Mouse (Mus musculus) kidney, postnatal 0 days (tissue): ENCODE measurements at regions not wholly inside any gene's neighbourhood (a gene's known extent, or its start where the extent isn't known, plus 50 kb on each side); places are given as distances from the start of the nearest gene placed in this dataset.

Experiments
- ATAC-seq: fragments of 200-750 bp; cut with Nextera tagmentation; replicated peaks from 2 replicates; pipeline ENCODE4 v1.8.0; 2017; ENCODE audit warnings: low read depth, moderate number of reproducible peaks, moderate TSS enrichment, moderate library complexity; ENCODE audit not compliant: low FRiP score
- DNase-seq: peaks from one replicate; pipeline ENCODE4 v3.0.0-alpha.2; 2016; ENCODE audit warnings: low spot score
- H3K27ac ChIP-seq: fragments of 300-500 bp; sonication (generic); 2 replicates; pipeline ENCODE4 v1.5.1; 2014; ENCODE audit warnings: mild to moderate bottlenecking
- H3K27me3 ChIP-seq: fragments of 300-500 bp; sonication (generic); 2 replicates; pipeline ENCODE4 v1.6.1; 2014; ENCODE audit warnings: low read length, mixed read lengths; ENCODE audit not compliant: insufficient read depth
- H3K36me3 ChIP-seq: fragments of 300-500 bp; sonication (generic); 2 replicates; pipeline ENCODE4 v1.6.1; 2014; ENCODE audit warnings: low read length, mixed read lengths; ENCODE audit not compliant: insufficient read depth
- H3K4me1 ChIP-seq: fragments of 300-500 bp; sonication (generic); replicated peaks from 2 replicates; pipeline ENCODE4 v1.6.1; 2014; ENCODE audit warnings: antibody characterized with exemption, low read length, mixed read lengths; ENCODE audit not compliant: insufficient read depth
- H3K4me2 ChIP-seq: fragments of 300-500 bp; sonication (generic); 2 replicates; pipeline ENCODE4 v1.6.1; 2014; ENCODE audit warnings: mild to moderate bottlenecking, low read length, moderate library complexity, mixed read lengths
- H3K4me3 ChIP-seq: fragments of 300-500 bp; sonication (generic); replicated peaks from 2 replicates; pipeline ENCODE4 v1.5.1; 2014; ENCODE audit warnings: low read depth, low read length
- H3K9ac ChIP-seq: fragments of 300-500 bp; sonication (generic); 2 replicates; pipeline ENCODE4 v1.6.1; 2014; ENCODE audit warnings: low read depth, low read length
- H3K9me3 ChIP-seq: fragments of 300-500 bp; sonication (generic); replicated peaks from 2 replicates; pipeline ENCODE4 v1.6.1; 2016; ENCODE audit warnings: low read length, inconsistent platforms, mixed read lengths
- CTCF ChIP-seq: IDR thresholded peaks from 2 replicates; pipeline ENCODE4 v1.5.1; 2016; ENCODE audit warnings: antibody characterized with exemption, low read depth, mild to moderate bottlenecking, moderate library complexity
- WGBS: fragments of 180-500 bp; shearing (Covaris S2); extraction: QIAGEN DNeasy Blood & Tissue Kit; methylation state at CpG from one replicate; pipeline ENCODE4 v1.1.7; 2014; 5-methylcytosine and 5-hydroxymethylcytosine counted together

GRCm38 (mm10) chr14:61918113-61918512 is 310.9 kb downstream of the Kcnrg start:
- Histone ChIP-seq H3K4me3 (no peak overlapping the region), H3K9ac (no peak overlapping the region), H3K4me2 (no peak overlapping the region), H3K27me3 (no peaks in the 10 kb centered on the region), H3K9me3 (no peaks in the 10 kb centered on the region), H3K4me1 (no peaks in the 10 kb centered on the region), H3K36me3 (no peaks in the 10 kb centered on the region), H3K27ac (no peak overlapping the region)
- DNase-seq (no peak), ATAC-seq (no peak)
- TF ChIP-seq CTCF, result no peak

GRCm38 (mm10) chr14:61931811-61932210 is 324.6 kb downstream of the Kcnrg start:
- DNase-seq, result no peak
- no peak overlapping the region for H3K4me3 ChIP-seq
- ATAC-seq, result no peak

DNA sequence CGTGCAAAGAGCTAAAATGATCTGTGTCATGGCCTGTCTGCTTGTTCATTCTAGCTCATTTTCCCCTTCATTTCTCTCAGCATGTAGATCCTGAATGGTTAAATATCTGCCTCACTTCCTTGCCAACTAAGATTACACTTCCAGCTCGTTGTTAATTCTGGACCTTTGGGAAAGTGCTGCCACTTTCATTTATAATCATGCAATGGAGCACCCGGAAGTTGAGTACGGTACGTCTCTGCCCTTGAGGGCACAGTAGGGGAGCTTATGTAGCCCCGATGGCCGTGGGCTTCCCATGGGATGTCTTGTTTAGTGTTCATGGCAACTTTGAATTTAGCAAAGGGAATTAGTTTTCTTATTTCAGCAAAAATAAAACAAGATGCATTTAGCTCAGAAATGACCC is 334.4 kb downstream of the Kcnrg start:
- Histone ChIP-seq H3K9me3 (no peaks in the 10 kb centered on the region), H3K4me1 (no peaks in the 10 kb centered on the region), H3K36me3 (no peaks in the 10 kb centered on the region), H3K27me3 (no peaks in the 10 kb centered on the region), H3K4me3 (no peak overlapping the region), H3K4me2 (no peak overlapping the region), H3K9ac (no peak overlapping the region), H3K27ac (no peak overlapping the region)
- DNase-seq (no peak), ATAC-seq (no peak)
- no peak for TF ChIP-seq CTCF
- 76% methylated on average over 7 of the region's 7 CpGs for WGBS

More at GRCm38 (mm10) chr14:61931811-61932210, 324.6 kb downstream of the Kcnrg start:
- Histone ChIP-seq H3K4me2 (no peak overlapping the region), H3K27me3 (no peaks in the 10 kb centered on the region), H3K9me3 (no peaks in the 10 kb centered on the region), H3K27ac (no peak overlapping the region), H3K36me3 (no peaks in the 10 kb centered on the region), H3K4me1 (no peaks in the 10 kb centered on the region), H3K9ac (no peak overlapping the region)
- TF ChIP-seq CTCF, result no peak
- 79% methylated on average over 8 of the region's 8 CpGs for WGBS

GRCm38 (mm10) chr14:61945659-61946058 is 338.4 kb downstream of the Kcnrg start:
- DNase-seq, result no peak
- WGBS, result 49% methylated on average over 5 of the region's 5 CpGs

DNA sequence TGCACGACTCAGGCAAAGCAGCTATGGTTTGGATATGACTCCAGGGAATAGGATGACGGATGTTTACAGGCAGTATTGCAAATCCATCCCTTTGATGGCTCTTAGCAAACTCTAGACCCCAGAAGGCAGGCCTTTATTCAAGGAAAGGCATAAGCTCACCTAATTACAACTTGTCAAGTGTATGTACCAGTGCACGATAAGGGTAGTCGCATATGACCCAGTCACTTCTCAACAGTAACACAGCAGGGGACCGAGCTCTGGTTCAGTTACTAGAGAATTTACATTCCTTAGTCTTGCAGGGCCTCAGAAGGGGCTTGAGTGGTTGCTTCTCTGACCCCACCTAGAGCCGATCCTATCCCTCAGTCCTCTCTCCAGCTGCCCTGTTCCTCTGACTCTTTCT is 342.2 kb downstream of the Kcnrg start:
- no peaks in the 10 kb centered on the region for H3K9me3 ChIP-seq
- no peak overlapping the region for H3K9ac ChIP-seq
- no peak overlapping the region for H3K4me2 ChIP-seq
- no peak for TF ChIP-seq CTCF
- no peaks in the 10 kb centered on the region for H3K36me3 ChIP-seq
- 56% methylated on average over 6 of the region's 6 CpGs for WGBS
- H3K27me3 ChIP-seq, result no peaks in the 10 kb centered on the region
- peak; percentile 20 for DNase-seq
- H3K4me3 ChIP-seq, result no peak overlapping the region
- no peak for ATAC-seq
- 0 out of 2 replicates have a peak, but pooled peaks cover 3% of the 10 kb centered on the region for H3K4me1 ChIP-seq
- H3K27ac ChIP-seq, result no peak overlapping the region

More at GRCm38 (mm10) chr14:61945659-61946058, 338.4 kb downstream of the Kcnrg start:
- Histone ChIP-seq H3K36me3 (no peaks in the 10 kb centered on the region), H3K9ac (no peak overlapping the region), H3K4me1 (0 out of 2 replicates have a peak, but pooled peaks cover 3% of the 10 kb centered on the region), H3K27me3 (no peaks in the 10 kb centered on the region), H3K4me2 (no peak overlapping the region), H3K4me3 (no peak overlapping the region), H3K9me3 (no peaks in the 10 kb centered on the region), H3K27ac (no peak overlapping the region)
- TF ChIP-seq CTCF, result no peak
- ATAC-seq, result no peak

DNA sequence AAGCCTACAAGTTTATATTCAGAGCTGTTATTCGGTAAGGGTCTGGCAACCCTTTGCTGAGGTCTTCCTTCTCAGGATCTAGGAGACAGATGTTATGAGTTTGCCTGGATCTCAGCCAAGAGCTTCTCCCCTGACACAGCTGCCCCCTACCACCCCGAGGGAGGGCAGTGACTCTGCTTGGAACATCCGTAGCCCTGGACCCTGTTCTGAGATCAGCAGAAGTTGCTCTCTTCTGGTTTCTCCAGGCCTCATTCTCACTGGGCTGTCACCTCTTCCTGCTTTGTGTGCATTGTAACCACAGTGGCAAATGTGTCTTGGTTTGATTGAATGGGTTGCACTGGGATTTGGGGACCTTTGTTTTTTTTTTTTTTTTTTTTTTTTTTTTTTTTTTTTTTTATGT is 342.4 kb upstream of the Rnaseh2b start:
- no peak for TF ChIP-seq CTCF
- Histone ChIP-seq H3K9me3 (no peaks in the 10 kb centered on the region), H3K4me3 (no peak overlapping the region), H3K9ac (no peak overlapping the region), H3K4me2 (no peak overlapping the region), H3K36me3 (no peaks in the 10 kb centered on the region), H3K27me3 (no peaks in the 10 kb centered on the region), H3K4me1 (0 out of 2 replicates have a peak, but pooled peaks cover 3% of the 10 kb centered on the region), H3K27ac (no peak overlapping the region)
- no peak for ATAC-seq
- peak; percentile 11 for DNase-seq
- 36% methylated on average over 3 of the region's 3 CpGs for WGBS

DNA sequence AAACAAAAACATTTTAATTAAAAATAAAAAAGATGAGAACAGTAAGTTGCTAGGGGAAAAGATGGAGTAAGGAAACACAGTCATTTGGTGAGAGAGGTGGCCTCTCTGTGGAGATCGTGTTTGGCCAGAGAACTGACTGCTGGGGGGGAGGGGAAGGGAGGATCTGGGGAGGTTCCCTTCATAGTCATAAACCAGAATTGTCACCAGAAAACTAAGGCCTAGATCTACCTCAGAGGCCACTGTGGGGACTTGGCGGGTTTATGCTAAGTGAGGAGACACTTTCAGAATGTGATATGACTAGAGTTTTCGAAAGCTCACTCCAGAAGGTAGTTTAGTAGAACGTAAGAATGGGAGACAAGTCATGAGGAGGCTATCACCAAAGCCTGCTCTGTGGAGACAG is 339.4 kb upstream of the Rnaseh2b start:
- H3K9me3 ChIP-seq, result no peaks in the 10 kb centered on the region
- no peak overlapping the region for H3K4me3 ChIP-seq
- no peak for DNase-seq
- H3K4me2 ChIP-seq, result no peak overlapping the region
- ATAC-seq, result no peak
- no peaks in the 10 kb centered on the region for H3K27me3 ChIP-seq
- 74% methylated on average over 4 of the region's 4 CpGs for WGBS
- no peaks in the 10 kb centered on the region for H3K36me3 ChIP-seq
- no peak overlapping the region for H3K27ac ChIP-seq
- TF ChIP-seq CTCF, result no peak
- H3K4me1 ChIP-seq, result 0 out of 2 replicates have a peak, but pooled peaks cover 3% of the 10 kb centered on the region
- H3K9ac ChIP-seq, result no peak overlapping the region
